Mouse (Mus musculus): Measurements from ENCODE around the gene Psat1. TPM values are rescaled to one million over a fixed set of nuclear protein-coding genes. Genes with fewer than 3 reads are reported as not detected.

Gene Psat1
- total RNA-seq, 2 experiments from 2014 or later, result 96.4 to 113 TPM

- peak; percentile 85 to 87 for DNase-seq (ENCODE audit: low spot score in 2 of 2)
Observed at GRCm38 (mm10) chr19:15924866-15925718, 22.0 kb downstream of the Psat1 start.

DNA sequence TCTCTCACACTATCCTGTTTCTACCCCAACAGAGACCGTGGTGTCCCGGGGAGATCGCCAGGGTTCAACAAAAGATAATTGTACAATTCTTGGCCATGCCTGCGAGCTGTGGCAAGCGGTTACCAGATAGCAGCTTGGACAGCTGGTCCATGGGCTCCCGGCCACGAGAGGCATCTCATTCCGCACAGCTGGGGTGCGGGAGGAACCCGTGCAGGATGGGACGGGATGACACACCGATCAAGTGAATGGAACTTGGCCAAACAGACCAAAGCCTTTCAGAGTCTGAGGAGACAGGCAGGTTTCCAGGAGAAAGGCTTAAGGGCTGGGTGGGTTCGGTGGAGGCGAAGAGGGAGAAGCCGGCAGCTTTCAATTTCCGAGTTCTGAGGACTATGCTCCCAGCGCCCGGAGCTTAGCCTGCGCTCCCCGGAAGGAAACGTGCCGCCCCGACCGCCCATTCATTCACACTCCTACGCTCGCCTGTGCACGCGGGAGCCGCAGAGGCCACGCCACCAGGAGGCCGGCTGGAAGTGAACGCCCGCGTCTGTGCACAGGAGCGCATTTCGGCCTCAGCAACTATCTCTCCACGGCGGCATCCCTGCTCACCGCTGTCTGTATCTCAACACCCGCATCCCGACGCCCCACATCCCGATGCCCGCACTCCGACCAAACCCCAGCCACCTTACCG, 22.8 kb downstream of the Psat1 start:
- peak; percentile 64 to 65 for DNase-seq (ENCODE audit: low spot score in 2 of 2)

DNA sequence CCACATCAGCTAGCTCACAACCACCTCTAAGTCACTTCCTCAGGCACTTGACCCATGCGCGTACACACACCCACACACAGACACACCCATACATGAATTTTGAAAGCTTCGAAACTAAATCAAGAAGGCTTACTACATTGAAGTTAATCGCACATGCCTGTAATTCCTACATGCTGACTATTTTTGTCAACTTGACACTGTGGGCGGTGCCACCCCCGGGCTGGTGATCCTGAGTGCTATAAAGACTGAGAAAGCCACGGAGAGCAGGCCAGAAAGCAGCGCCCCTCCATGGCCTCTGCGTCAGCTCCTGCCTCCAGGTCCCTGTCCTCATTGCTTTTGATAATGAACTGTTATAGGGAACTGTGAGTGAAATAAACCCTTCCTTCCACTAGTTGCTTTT, 23.7 kb downstream of the Psat1 start:
- no peak for DNase-seq (ENCODE audit: low spot score in 2 of 2)

GRCm38 (mm10) chr19:15919336-15919735, 27.8 kb downstream of the Psat1 start:
- no peak for DNase-seq (ENCODE audit: low spot score in 2 of 2)

GRCm38 (mm10) chr19:15918111-15918510, 29.0 kb downstream of the Psat1 start:
- no peak for DNase-seq (ENCODE audit: low spot score in 2 of 2)

GRCm38 (mm10) chr19:15913249-15913997, 33.7 kb downstream of the Psat1 start:
- no peak for DNase-seq (ENCODE audit: low spot score in 2 of 2)

DNA sequence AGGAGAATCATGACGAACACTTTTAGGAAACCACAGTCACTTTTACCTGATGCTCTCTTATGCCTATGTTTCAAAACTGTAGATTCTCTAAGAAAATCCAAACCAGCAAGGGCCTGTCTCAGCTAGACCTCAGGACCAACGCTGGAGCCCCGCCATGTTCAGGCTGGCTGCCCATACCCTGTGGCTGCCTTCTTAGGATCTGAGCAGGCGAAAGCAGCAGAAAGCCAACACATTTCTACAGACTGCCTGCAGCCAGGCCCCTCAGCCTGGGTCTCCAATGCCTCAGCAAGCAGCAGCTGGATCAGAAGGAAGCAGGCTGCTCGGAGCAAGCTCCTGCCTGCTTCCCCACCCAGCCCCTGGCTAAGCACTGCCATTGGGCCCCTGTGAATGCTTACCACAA, 35.7 kb downstream of the Psat1 start:
- DNase-seq (ENCODE audit: low spot score in 2 of 2), result no peak

DNA sequence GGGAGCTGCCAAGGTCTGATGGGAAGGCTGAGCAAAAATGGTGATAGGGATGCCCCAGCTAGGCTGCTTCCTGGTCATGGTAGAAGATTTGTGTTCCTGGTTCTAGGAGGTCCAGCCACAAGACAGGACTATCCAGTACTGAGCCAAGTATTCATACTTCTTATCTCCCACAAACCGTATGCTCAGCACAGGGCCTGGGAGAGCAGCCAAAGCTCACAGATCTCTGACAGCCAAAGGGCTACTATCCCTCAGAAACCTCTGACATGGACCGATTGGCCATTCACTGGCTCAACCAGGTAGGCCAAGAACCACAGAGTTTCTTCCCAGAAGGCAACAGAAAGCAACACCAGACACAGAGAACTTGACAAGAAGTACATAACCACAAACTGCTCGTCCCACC, 36.1 kb downstream of the Psat1 start:
- no peak for DNase-seq (ENCODE audit: low spot score in 2 of 2)

GRCm38 (mm10) chr19:15910488-15910887, 36.6 kb downstream of the Psat1 start:
- no peak for DNase-seq (ENCODE audit: low spot score in 2 of 2)

GRCm38 (mm10) chr19:15908016-15908415, 39.1 kb downstream of the Psat1 start:
- DNase-seq (ENCODE audit: low spot score in 2 of 2), result no peak

GRCm38 (mm10) chr19:15904734-15905133, 42.4 kb downstream of the Psat1 start:
- no peak for DNase-seq (ENCODE audit: low spot score in 2 of 2)

DNA sequence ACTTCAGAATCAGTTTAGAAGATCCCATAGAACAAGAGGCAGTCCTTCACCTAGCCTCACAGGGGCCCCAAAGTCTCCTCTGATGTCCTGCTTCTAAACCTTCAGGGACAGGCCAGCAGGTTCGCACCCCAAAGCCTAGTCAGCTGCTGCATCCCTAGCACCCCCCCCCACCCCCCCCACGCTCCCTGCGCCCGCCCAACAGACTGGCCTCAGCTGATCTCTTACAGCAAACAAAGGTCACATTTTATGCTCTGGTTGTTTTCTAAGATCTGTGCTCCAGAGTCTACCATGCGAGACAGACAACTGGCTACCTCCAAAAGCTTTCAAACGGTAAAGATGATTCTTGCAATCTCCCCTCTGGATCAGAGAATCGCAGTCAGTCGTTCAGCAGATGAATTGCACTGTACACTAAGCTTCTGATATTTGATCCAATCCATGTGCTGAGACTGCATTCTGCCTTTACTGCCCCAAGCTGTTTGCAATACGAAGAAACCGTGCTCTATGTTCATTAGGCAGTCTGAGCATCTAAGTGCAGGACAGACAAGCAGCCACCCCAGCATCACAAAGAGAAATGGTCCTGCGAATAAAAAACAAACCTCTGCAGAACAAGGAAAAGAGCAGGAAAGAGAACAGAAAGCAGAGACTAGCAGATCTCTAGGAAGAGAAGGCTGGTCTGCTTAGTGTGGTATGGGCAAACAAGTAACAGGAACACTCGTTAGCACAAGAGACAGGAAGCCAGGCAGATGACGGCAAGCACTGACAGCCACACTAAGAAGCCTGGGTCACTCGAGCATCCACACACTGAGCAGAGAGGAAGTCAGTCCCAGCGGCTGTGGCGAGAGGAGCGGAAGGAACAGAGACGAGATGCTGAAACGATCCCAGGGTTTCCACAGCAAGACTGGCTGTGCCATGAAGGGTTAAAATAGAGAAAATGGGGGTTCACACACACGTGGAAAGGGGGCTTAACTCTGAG, 43.3 kb downstream of the Psat1 start:
- DNase-seq (ENCODE audit: low spot score in 2 of 2), result no peak

- DNase-seq (ENCODE audit: low spot score in 2 of 2), result no peak
Observed at GRCm38 (mm10) chr19:15895681-15896080, 51.5 kb downstream of the Psat1 start.

DNA sequence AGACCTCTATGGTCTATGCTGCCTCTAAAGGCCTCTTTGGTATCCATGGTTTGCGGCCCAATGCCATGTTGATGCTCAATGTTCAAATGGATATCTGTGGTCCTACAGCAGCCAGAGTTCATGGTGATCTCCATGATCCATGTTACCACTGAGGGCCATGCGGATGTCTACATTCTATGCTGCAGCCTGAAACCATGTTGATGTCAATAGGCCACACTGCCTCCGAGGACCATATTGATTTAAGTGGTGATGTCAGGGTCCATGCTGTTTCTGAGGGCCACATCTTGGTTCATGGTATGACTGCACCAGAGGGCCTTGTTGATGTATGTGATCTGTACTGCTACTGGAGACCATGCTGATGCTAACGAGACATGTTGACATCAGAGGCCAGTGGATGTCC, 55.0 kb downstream of the Psat1 start:
- DNase-seq (ENCODE audit: low spot score in 2 of 2), result no peak

DNA sequence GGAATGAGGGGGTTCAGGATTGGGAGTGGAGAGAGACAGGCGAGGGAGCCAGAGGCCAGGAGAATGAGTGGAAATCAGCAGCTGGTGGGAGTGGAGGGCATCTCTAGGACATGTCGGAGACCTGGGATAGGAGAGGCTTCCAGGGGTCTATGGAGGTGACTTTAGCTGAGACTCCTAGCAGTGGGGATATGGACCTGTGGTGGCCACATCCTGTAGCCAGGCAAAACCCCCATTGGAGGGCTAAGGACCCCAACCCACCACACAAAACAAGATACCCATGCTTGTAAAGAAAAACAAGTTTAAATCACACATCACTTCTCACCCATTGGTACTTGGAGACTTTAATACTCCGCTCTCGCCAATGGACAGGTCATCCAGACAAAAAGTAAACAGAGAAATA, 58.7 kb downstream of the Psat1 start:
- no peak for DNase-seq (ENCODE audit: low spot score in 2 of 2)

DNA sequence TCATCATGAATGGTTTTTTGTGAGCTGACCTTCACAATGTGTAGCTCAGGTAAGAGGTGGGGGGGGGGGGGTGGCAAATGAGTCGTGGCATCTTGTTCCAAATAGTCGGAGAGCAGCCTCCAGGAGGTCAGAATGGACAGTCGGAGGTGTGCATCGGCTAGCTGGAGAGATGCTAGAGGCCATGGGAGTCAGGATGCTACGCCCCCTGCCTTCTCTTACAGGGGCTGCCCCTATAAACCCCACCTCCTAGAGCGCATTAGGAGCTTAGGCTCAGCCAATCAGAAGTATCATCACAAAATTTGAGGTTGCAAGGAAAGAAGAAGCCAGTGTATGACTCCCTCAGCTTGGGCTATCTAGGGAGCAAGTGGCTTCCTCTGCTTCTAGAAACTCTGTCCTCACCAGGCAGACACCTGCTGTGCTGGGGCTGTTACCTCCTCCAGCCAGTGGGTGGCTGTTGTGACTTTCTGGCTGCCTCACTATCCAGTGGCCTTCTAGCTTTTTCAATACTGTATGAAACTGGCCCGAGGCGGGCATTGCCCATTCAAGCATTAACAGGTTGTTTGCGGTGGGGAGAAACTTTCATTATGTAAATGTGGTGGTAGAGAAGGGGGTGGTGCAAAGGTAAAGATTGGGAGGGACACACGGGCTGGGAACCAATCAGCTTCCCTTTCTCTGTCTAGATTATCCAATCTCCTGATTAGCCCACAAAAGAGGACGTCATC, 64.3 kb downstream of the Psat1 start:
- DNase-seq (ENCODE audit: low spot score in 2 of 2), result no peak

- no peak for DNase-seq (ENCODE audit: low spot score in 2 of 2)
Observed at GRCm38 (mm10) chr19:15880731-15881130, 66.4 kb downstream of the Psat1 start.

DNA sequence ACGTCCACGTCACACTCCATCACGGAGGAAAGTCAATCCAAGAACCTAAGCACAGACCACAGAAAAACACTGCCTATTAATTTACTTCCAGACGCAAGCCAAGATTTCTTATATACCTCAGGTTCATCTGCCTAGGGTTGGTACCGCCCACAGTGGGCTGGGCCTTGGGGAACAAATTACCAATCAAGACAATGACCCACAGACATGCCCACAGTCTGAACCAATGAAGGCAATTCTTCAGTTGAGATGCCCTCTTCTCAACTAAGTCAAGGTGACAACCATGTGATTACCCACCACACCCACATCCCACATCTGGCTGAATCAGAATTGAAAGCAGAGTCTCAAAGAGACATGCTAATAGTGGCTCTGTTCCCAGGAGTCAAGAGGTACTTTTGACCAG, 67.9 kb downstream of the Psat1 start:
- DNase-seq (ENCODE audit: low spot score in 2 of 2), result no peak

DNA sequence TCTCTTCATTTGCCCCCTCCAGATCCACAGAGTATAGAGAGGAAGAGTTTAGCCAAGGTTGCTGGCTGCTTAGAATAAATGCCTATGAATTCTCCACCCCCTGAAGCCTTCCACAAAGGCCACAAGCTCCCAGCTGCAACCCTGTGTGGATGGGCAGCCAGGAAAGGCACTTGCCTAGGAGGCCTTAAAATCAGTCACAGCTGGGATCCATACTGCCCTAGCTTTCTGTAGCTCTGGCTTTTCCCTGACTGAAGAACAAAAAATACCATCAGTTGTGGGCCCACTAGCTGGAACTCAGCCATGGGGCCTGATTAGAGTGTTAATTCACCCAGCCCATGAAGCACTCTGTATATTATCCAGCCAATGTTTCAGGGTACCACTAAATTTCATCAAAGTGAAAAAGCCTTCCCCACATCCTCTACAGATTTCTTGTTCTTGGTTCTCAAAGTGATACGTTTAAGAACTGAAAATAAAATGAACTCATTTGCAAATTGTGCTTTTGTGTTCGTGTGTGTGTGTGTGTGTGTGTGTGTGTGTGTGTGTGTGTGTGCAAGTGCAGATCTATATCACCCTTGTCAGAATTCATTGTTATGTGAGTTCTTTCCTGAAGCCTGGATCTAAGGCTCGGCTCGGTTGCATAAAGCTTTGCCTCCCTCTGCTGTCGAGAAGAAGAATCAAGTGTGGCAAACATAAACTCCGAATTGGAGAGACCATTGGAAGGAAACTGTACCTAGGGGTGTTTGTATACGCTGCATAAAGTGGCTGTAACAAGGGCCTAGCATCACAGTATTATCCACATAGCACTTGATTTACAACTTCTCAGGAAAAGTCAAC, 78.1 kb downstream of the Psat1 start:
- DNase-seq (ENCODE audit: low spot score in 2 of 2), result peak; percentile 9 to 30

Data from left cerebral cortex, adult 18-20 months (tissue).